Mouse (Mus musculus): Measurements from ENCODE around the gene Sun2. TPM values are rescaled to one million over a fixed set of nuclear protein-coding genes. Genes with fewer than 3 reads are reported as not detected.

The Sun2 gene
- total RNA-seq (2021), result 10 to 100 TPM; 61.3 to 65.9 TPM
- long read RNA-seq, experiment 1, result 0 reads
- long read RNA-seq, experiment 2, partial matches to known transcripts, result 1 of 1 reads
- long read RNA-seq, experiment 2, other reads (novel, unspliced or antisense), result 0 of 1 reads

- DNase-seq, result peak; percentile 93
These were observed at the start of gene Sun2 for GRCm38 (mm10) chr15:79741921-79742705. TSS of gene Sun2 (minus strand) at chr15:79742536.

- DNase-seq, result peak; percentile 67
These were observed 49.2 kb upstream of the Sun2 start for GRCm38 (mm10) chr15:79791502-79791901.

- DNase-seq, result no peak
These were observed 48.6 kb upstream of the Sun2 start for GRCm38 (mm10) chr15:79790905-79791304.

GRCm38 (mm10) chr15:79790111-79790510, 47.8 kb upstream of the Sun2 start:
- no peak for DNase-seq

- no peak for DNase-seq
These were observed 45.5 kb upstream of the Sun2 start for GRCm38 (mm10) chr15:79787815-79788214.

GRCm38 (mm10) chr15:79785056-79785455, 42.7 kb upstream of the Sun2 start:
- DNase-seq, result no peak

GRCm38 (mm10) chr15:79777749-79778148, 35.4 kb upstream of the Sun2 start, which contains the start of gene Dnal4:
TSS of gene Dnal4 (minus strand) at chr15:79777849.
- no peak for DNase-seq

- no peak for DNase-seq
These were observed 33.3 kb upstream of the Sun2 start for GRCm38 (mm10) chr15:79775662-79776061.

- DNase-seq, result peak; percentile 94
These were observed 32.0 kb upstream of the Sun2 start for GRCm38 (mm10) chr15:79774117-79775027.

- no peak for DNase-seq
These were observed 28.4 kb upstream of the Sun2 start for GRCm38 (mm10) chr15:79770629-79771240.

GRCm38 (mm10) chr15:79768302-79768701, 26.0 kb upstream of the Sun2 start:
- no peak for DNase-seq

GRCm38 (mm10) chr15:79767327-79767961, 25.1 kb upstream of the Sun2 start:
- no peak for DNase-seq

GRCm38 (mm10) chr15:79766586-79767071, 24.3 kb upstream of the Sun2 start:
- no peak for DNase-seq

GRCm38 (mm10) chr15:79766168-79766567, 23.8 kb upstream of the Sun2 start:
- DNase-seq, result no peak

GRCm38 (mm10) chr15:79765361-79765760, 23.0 kb upstream of the Sun2 start:
- no peak for DNase-seq

GRCm38 (mm10) chr15:79764539-79765267, 22.4 kb upstream of the Sun2 start:
- no peak for DNase-seq

- DNase-seq, result no peak
These were observed 21.4 kb upstream of the Sun2 start for GRCm38 (mm10) chr15:79763601-79764246.

- DNase-seq, result no peak
These were observed 20.7 kb upstream of the Sun2 start for GRCm38 (mm10) chr15:79763001-79763400.

GRCm38 (mm10) chr15:79760956-79761355, 18.6 kb upstream of the Sun2 start:
- no peak for DNase-seq

- no peak for DNase-seq
These were observed 14.8 kb upstream of the Sun2 start for GRCm38 (mm10) chr15:79757118-79757517.

All from gastrocnemius, postnatal 10 days (tissue).